Mouse (Mus musculus): ENCODE measurements at regions not wholly inside any gene's neighbourhood (a gene's known extent, or its start where the extent isn't known, plus 50 kb on each side); places are given as distances from the start of the nearest gene placed in this dataset.

- DNase-seq = peak; percentile 48
These were observed 54.8 kb downstream of the G6pd2 start for GRCm38 (mm10) chr5:61863426-61863825.

More at GRCm38 (mm10) chr5:61863426-61863825, 54.8 kb downstream of the G6pd2 start:
- no peak overlapping the region for H3K4me3 ChIP-seq (replicated peaks; ENCODE audit: low read depth, low read length)
- H3K4me2 ChIP-seq (ENCODE audit: low read length) = no peak overlapping the region
- no peaks in the 10 kb centered on the region for H3K4me1 ChIP-seq (ENCODE audit: control insufficient read depth, insufficient read depth, low read length)
- H3K27ac ChIP-seq (replicated peaks; ENCODE audit: low read depth, low read length) = no peak overlapping the region
- H3K36me3 ChIP-seq (ENCODE audit: control insufficient read depth, insufficient read depth, low read length) = no peaks in the 10 kb centered on the region
- H3K9ac ChIP-seq (replicated peaks; ENCODE audit: low read length) = no peak overlapping the region
- no peaks in the 10 kb centered on the region for H3K9me3 ChIP-seq (ENCODE audit: control insufficient read depth, low read length)
- H3K27me3 ChIP-seq (ENCODE audit: control insufficient read depth, insufficient read depth, low read length) = no peaks in the 10 kb centered on the region
- no peak for ATAC-seq (ENCODE audit: low FRiP score, low TSS enrichment)
- WGBS = 69% methylated on average over 3 of the region's 3 CpGs

All from midbrain, embryonic 14.5 days (tissue).